Mouse (Mus musculus): ENCODE results near the gene 1700030J22Rik.

DNA sequence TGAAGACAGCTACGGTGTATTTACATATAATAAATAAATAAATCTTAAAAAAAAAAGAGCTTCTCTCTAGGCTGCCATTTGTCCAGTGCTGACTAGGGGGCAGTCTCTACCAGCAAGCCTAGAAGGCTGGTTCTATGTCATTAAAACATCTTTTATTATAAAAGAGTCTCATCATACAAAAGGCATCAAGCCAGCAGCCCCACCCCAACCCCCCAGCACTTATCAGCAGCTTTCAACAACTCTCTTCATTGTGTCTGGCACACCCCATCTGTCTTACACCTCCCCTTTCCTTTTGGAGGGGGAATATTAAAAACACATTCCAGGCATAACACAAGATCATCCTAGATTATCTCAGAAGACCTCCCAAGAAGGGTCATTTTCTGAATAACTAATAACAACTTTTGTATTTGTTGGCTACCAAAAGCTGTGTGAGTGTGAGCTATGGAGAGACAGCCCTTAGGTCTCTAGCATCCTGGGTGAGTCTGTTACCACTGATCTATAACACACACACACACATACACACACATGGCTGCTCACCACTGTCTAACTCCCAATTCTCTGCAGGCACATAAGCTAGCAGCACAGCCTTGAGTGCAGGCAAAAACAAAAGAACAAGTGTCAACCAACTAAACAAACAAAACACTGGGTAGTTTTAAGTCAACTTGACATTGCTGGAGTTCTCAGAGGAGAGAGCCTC lies 43.7 kb upstream of the 1700030J22Rik start:
- TF ChIP-seq POLR2A (IDR thresholded peaks at IDR 0.05; ENCODE audit: borderline replicate concordance, extremely low read depth, low read depth, low read length) (no peak), CTCF (IDR thresholded peaks at IDR 0.05; ENCODE audit: insufficient read depth, low read length) (no peak)
